Comparison of ENCODE assay signal across 28 mouse cellular contexts in genomic region chr11:72287126-72287525, GRCm38 (mm10). TPM values are rescaled to one million over a fixed set of nuclear protein-coding genes. Genes with fewer than 3 reads are reported as not detected.
DNase-seq lines count a peak whose midpoint lies in the region; ATAC-seq and TF ChIP-seq lines count a peak whose summit lies in the region.
"Had no signal": no experiment of that assay in that cellular context is flagged by ENCODE, and none has a peak within 500 bp of the region (broad histone marks: within the 10 kb centered on the region; RNA-seq: fewer than 3 reads in every experiment).

No protein-coding gene starts in this region.

- WGBS in midbrain, embryonic 11.5 days = 90% methylated on average over 2 of the region's 2 CpGs
- 90% methylated on average over 2 of the region's 2 CpGs for WGBS in midbrain, embryonic 15.5 days
- 81% methylated on average over 2 of the region's 2 CpGs for WGBS in lung, postnatal 0 days

- H3K27me3 ChIP-seq in midbrain, embryonic 11.5 days (ENCODE audit: control insufficient read depth, insufficient read depth, low read length) = no peaks in the 10 kb centered on the region
- H3K27me3 ChIP-seq in midbrain, embryonic 15.5 days (replicated peaks) = no peaks in the 10 kb centered on the region
- H3K27me3 ChIP-seq in lung, postnatal 0 days (replicated peaks; ENCODE audit: insufficient read depth, low read length) = no peaks in the 10 kb centered on the region
- H3K27me3 ChIP-seq: embryonic facial prominence, embryonic 13.5 days; embryonic facial prominence, embryonic 15.5 days; forebrain, embryonic 12.5 days had no signal

- H3K27ac ChIP-seq in midbrain, embryonic 11.5 days (ENCODE audit: low read depth, low read length) = no peak overlapping the region
- no peak overlapping the region for H3K27ac ChIP-seq in midbrain, embryonic 15.5 days
- peak overlapping the region; percentile 30; the same call in 1 of the 2 replicates for H3K27ac ChIP-seq in ES-E14 (ENCODE audit: insufficient read depth, low read depth, low read length, poor library complexity, severe bottlenecking)
- no peak overlapping the region for H3K27ac ChIP-seq in lung, postnatal 0 days (ENCODE audit: low read length)
- H3K27ac ChIP-seq: embryonic facial prominence, embryonic 13.5 days; embryonic facial prominence, embryonic 15.5 days; forebrain, embryonic 10.5 days; forebrain, embryonic 12.5 days had no signal

- no peak for TF ChIP-seq EP300 in lung, postnatal 0 days (IDR thresholded peaks at IDR 0.05)

- TF ChIP-seq CTCF in lung, postnatal 0 days (IDR thresholded peaks at IDR 0.05) = no peak

- peak; percentile 39 for DNase-seq in midbrain, embryonic 11.5 days (ENCODE audit: low spot score, missing footprints)
- DNase-seq in ES-E14 (ENCODE audit: low read depth, low spot score) (no peak), ZHBTc4 (ENCODE audit: low read depth, low spot score) (peak; percentile 93)
- DNase-seq in lung, postnatal 0 days (ENCODE audit: low spot score) = no peak
- no peak for DNase-seq in left cerebral cortex, adult 18-20 months (ENCODE audit: low spot score in 2 of 2)
- DNase-seq: adrenal gland, adult 8-10 months; adrenal gland, postnatal 14 days; adrenal gland, postnatal 36 days; B cell, adult 2 months; cerebellum, adult 11-12 months; cerebellum, adult 2 months; cerebellum, adult 9-10 months; cerebellum, postnatal 14 days; cerebellum, postnatal 36 days; embryo, embryonic 11 days had no signal

- H3K4me1 ChIP-seq in midbrain, embryonic 11.5 days (ENCODE audit: control insufficient read depth, insufficient read depth, low read length) = no peaks in the 10 kb centered on the region
- no peaks in the 10 kb centered on the region for H3K4me1 ChIP-seq in midbrain, embryonic 15.5 days
- peaks cover 13 to 27% of the 10 kb centered on the region in 2 experiments for H3K4me1 ChIP-seq in ES-E14 (ENCODE audit: control insufficient read depth in 2 of 2, insufficient read depth in 2 of 2, low read length in 2 of 2, poor library complexity in 1 of 2)
- H3K4me1 ChIP-seq in lung, postnatal 0 days (ENCODE audit: insufficient read depth, low read depth, low read length) = no peaks in the 10 kb centered on the region
- H3K4me1 ChIP-seq: embryonic facial prominence, embryonic 13.5 days; embryonic facial prominence, embryonic 15.5 days; forebrain, embryonic 10.5 days; forebrain, embryonic 12.5 days had no signal

- no peak overlapping the region for H3K9ac ChIP-seq in midbrain, embryonic 11.5 days (ENCODE audit: low read length)
- H3K9ac ChIP-seq in midbrain, embryonic 15.5 days = no peak overlapping the region
- H3K9ac ChIP-seq in ES-E14 (ENCODE audit: insufficient read depth, low read depth, low read length, poor library complexity, severe bottlenecking) = no peak overlapping the region
- H3K9ac ChIP-seq in lung, postnatal 0 days (replicated peaks; ENCODE audit: low read depth) = no peak overlapping the region
- H3K9ac ChIP-seq: embryonic facial prominence, embryonic 13.5 days; embryonic facial prominence, embryonic 15.5 days; forebrain, embryonic 12.5 days had no signal

- H3K4me2 ChIP-seq in midbrain, embryonic 11.5 days = no peak overlapping the region
- no peak overlapping the region for H3K4me2 ChIP-seq in midbrain, embryonic 15.5 days
- H3K4me2 ChIP-seq in lung, postnatal 0 days (replicated peaks; ENCODE audit: low read depth, low read length) = no peak overlapping the region
- H3K4me2 ChIP-seq: embryonic facial prominence, embryonic 13.5 days; embryonic facial prominence, embryonic 15.5 days; forebrain, embryonic 12.5 days had no signal

- ATAC-seq in midbrain, embryonic 11.5 days (ENCODE audit: low FRiP score) = no peak
- no peak for ATAC-seq in midbrain, embryonic 15.5 days (replicated peaks)
- ATAC-seq in lung, postnatal 0 days = no peak
- ATAC-seq: CD4-positive, CD25-positive, alpha-beta regulatory T cell, adult 4 months; forebrain, embryonic 14.5 days; forebrain, embryonic 16.5 days had no signal

- H3K9me3 ChIP-seq in midbrain, embryonic 11.5 days (ENCODE audit: control insufficient read depth, low read length) = no peaks in the 10 kb centered on the region
- no peaks in the 10 kb centered on the region for H3K9me3 ChIP-seq in midbrain, embryonic 15.5 days
- H3K9me3 ChIP-seq in ES-E14 (ENCODE audit: control insufficient read depth, insufficient read depth, low read depth, low read length) = no peaks in the 10 kb centered on the region
- H3K9me3 ChIP-seq in lung, postnatal 0 days (ENCODE audit: low read length) = no peaks in the 10 kb centered on the region
- H3K9me3 ChIP-seq: embryonic facial prominence, embryonic 13.5 days; embryonic facial prominence, embryonic 15.5 days; forebrain, embryonic 10.5 days; forebrain, embryonic 12.5 days had no signal

- in situ Hi-C loops in ES-E14 (cut with MboI; ENCODE audit: low sequenced_read_pairs in 2 of 2, unreplicated experiment in 2 of 2) = no loop called here

- no peaks in the 10 kb centered on the region for H3K36me3 ChIP-seq in midbrain, embryonic 11.5 days (ENCODE audit: control insufficient read depth, insufficient read depth, low read length)
- H3K36me3 ChIP-seq in midbrain, embryonic 15.5 days (replicated peaks) = no peaks in the 10 kb centered on the region
- no peaks in the 10 kb centered on the region for H3K36me3 ChIP-seq in ES-E14 (ENCODE audit: control insufficient read depth, insufficient read depth, low read length, poor library complexity, severe bottlenecking)
- H3K36me3 ChIP-seq in lung, postnatal 0 days (ENCODE audit: insufficient read depth, low read length) = no peaks in the 10 kb centered on the region
- H3K36me3 ChIP-seq: embryonic facial prominence, embryonic 13.5 days; embryonic facial prominence, embryonic 15.5 days; forebrain, embryonic 10.5 days; forebrain, embryonic 12.5 days had no signal

- no peak overlapping the region for H3K4me3 ChIP-seq in midbrain, embryonic 11.5 days (ENCODE audit: low read depth, low read length)
- no peak overlapping the region for H3K4me3 ChIP-seq in midbrain, embryonic 15.5 days
- no peak overlapping the region for H3K4me3 ChIP-seq in ES-E14 (ENCODE audit: insufficient read depth in 1 of 2, low read depth in 1 of 2, low read length in 2 of 2, poor library complexity in 1 of 2, severe bottlenecking in 1 of 2)
- H3K4me3 ChIP-seq in lung, postnatal 0 days (ENCODE audit: low read depth, low read length) = no peak overlapping the region
- H3K4me3 ChIP-seq: embryonic facial prominence, embryonic 13.5 days; embryonic facial prominence, embryonic 15.5 days; erythroblast, embryonic 14.5 days; forebrain, embryonic 10.5 days; forebrain, embryonic 12.5 days had no signal

TF ChIP-seq in ES-E14, 5 proteins besides CTCF, POLR2A, EP300 and RAD21:
- TF ChIP-seq ZC3H11A (IDR thresholded peaks at IDR 0.05; ENCODE audit: borderline replicate concordance, low read depth, low read length) (no peak), HCFC1 (IDR thresholded peaks at IDR 0.05; ENCODE audit: borderline replicate concordance, insufficient read depth, low read length) (no peak), MAFK (IDR thresholded peaks at IDR 0.05; ENCODE audit: insufficient read depth, low read depth, low read length) (no peak), ZNF384 (IDR thresholded peaks at IDR 0.05; ENCODE audit: low read depth, low read length) (no peak), CHD2 (IDR thresholded peaks at IDR 0.05; ENCODE audit: low read depth, low read length) (no peak)

RNA-seq across cellular contexts. Expression of gene Xaf1, which starts 14.3 kb away (rescaled TPM):
- polyA plus RNA-seq in midbrain, embryonic 11.5 days (2014; fragmentation: Nextera tagmentation; extraction: Ambion mirVana) = 1.3 and 1.4 TPM in 2 replicates
- 2.0 and 2.1 TPM in 2 replicates for polyA plus RNA-seq in midbrain, embryonic 15.5 days (2015; fragmentation: Nextera tagmentation; extraction: Ambion mirVana)
- total RNA-seq in ES-E14 (2012; rRNA removed) = 7.5 and 7.6 TPM in 2 replicates
- polyA plus RNA-seq in lung, postnatal 0 days (2015; fragmentation: Nextera tagmentation; extraction: Ambion mirVana) = 32.3 and 39.7 TPM in 2 replicates
- total RNA-seq in left cerebral cortex, adult 18-20 months (2021) = 1 to 10 TPM; 7.5 to 7.6 TPM
- polyA plus RNA-seq: erythroblast, embryonic 14.5 days had no signal

RNA-seq across cellular contexts. Expression of gene Slc13a5, which starts 20.1 kb away (rescaled TPM):
- polyA plus RNA-seq in midbrain, embryonic 11.5 days (2014; fragmentation: Nextera tagmentation; extraction: Ambion mirVana) = 0.21 and 0.29 TPM in 2 replicates
- 1.4 and 2.8 TPM in 2 replicates for polyA plus RNA-seq in midbrain, embryonic 15.5 days (2015; fragmentation: Nextera tagmentation; extraction: Ambion mirVana)
- 7.1 and 8.1 TPM in 2 replicates for total RNA-seq in ES-E14 (2012; rRNA removed)
- polyA plus RNA-seq in lung, postnatal 0 days (2015; fragmentation: Nextera tagmentation; extraction: Ambion mirVana) = not detected in 2 replicates
- total RNA-seq in left cerebral cortex, adult 18-20 months (2021) = 10 to 100 TPM; 13.0 to 17.9 TPM
- total RNA-seq: CH12.LX; common myeloid progenitor, adult 5-6 weeks; MEL had no signal
- polyA plus RNA-seq: CD4-positive, CD25-positive, alpha-beta regulatory T cell, adult 4 months; embryonic facial prominence, embryonic 11.5 days; erythroblast, embryonic 14.5 days; forebrain, embryonic 10.5 days; forebrain, embryonic 12.5 days had no signal

RNA-seq across cellular contexts. Expression of gene Fbxo39, which starts 27.1 kb away (rescaled TPM):
- polyA plus RNA-seq in midbrain, embryonic 11.5 days (2014; fragmentation: Nextera tagmentation; extraction: Ambion mirVana) = not detected in 2 replicates
- not detected in 2 replicates for polyA plus RNA-seq in midbrain, embryonic 15.5 days (2015; fragmentation: Nextera tagmentation; extraction: Ambion mirVana)
- 0.13 and 0.16 TPM in 2 replicates for total RNA-seq in ES-E14 (2012; rRNA removed)
- polyA plus RNA-seq in lung, postnatal 0 days (2015; fragmentation: Nextera tagmentation; extraction: Ambion mirVana) = not detected in 2 replicates
- total RNA-seq in left cerebral cortex, adult 18-20 months (2021) = not detected
- total RNA-seq: adrenal gland, adult 8-10 months; adrenal gland, postnatal 14 days; adrenal gland, postnatal 36 days; CH12.LX; common myeloid progenitor, adult 5-6 weeks; MEL had no signal
- polyA plus RNA-seq: cerebellum, adult 2 months; embryonic facial prominence, embryonic 11.5 days; embryonic facial prominence, embryonic 13.5 days; embryonic facial prominence, embryonic 15.5 days; erythroblast, embryonic 14.5 days; forebrain, embryonic 10.5 days; forebrain, embryonic 12.5 days; forebrain, embryonic 14.5 days; forebrain, embryonic 16.5 days had no signal

Comparison
In these comparisons a context has a peak if more than half of its experiments do, and no peak if none do; other contexts are left out.
1. DNase-seq: peak in midbrain, embryonic 11.5 days (single experiment) and ZHBTc4 (single experiment); none in ES-E14 (single experiment), lung, postnatal 0 days (single experiment) and left cerebral cortex, adult 18-20 months (0 of 2).
2. RNA of gene Xaf1, which starts 14.3 kb away (polyA plus RNA-seq): 32.3 to 39.7 TPM in lung, postnatal 0 days; 2.0 to 2.1 TPM in midbrain, embryonic 15.5 days and 1.3 to 1.4 TPM in midbrain, embryonic 11.5 days; every median in the first group is over 10 times any median in the second.